Mouse (Mus musculus): Measurements from ENCODE around the gene Ndel1. TPM values are rescaled to one million over a fixed set of nuclear protein-coding genes. Genes with fewer than 3 reads are reported as not detected.

The Ndel1 gene
- polyA plus RNA-seq, 1 experiment from 2014 or later, result 108 TPM

GRCm38 (mm10) chr11:68904375-68905137 is 32.9 kb upstream of the Ndel1 start:
- Histone ChIP-seq H3K27me3 (ENCODE audit: control insufficient read depth, insufficient read depth, low read depth, low read length) (no peaks in the 10 kb centered on the region), H3K4me2 (ENCODE audit: low read length) (no peak overlapping the region), H3K4me1 (ENCODE audit: control insufficient read depth, insufficient read depth, low read length) (peaks cover 7% of the 10 kb centered on the region; the same call in 1 of the 2 replicates), H3K27ac (ENCODE audit: low read length) (no peak overlapping the region), H3K9ac (ENCODE audit: low read depth, low read length) (no peak overlapping the region), H3K36me3 (ENCODE audit: control insufficient read depth, insufficient read depth, low read length) (peaks cover 22% of the 10 kb centered on the region), H3K9me3 (replicated peaks; ENCODE audit: control insufficient read depth, low read length, poor library complexity, severe bottlenecking) (no peaks in the 10 kb centered on the region), H3K4me3 (ENCODE audit: low read depth, low read length) (no peak overlapping the region)
- WGBS, result 87% methylated on average over 8 of the region's 8 CpGs
- no peak for ATAC-seq

GRCm38 (mm10) chr11:68903775-68904174 is 32.1 kb upstream of the Ndel1 start:
- H3K4me2 ChIP-seq (ENCODE audit: low read length), result no peak overlapping the region
- ATAC-seq, result no peak
- no peak overlapping the region for H3K9ac ChIP-seq (ENCODE audit: low read depth, low read length)
- peaks cover 22% of the 10 kb centered on the region for H3K36me3 ChIP-seq (ENCODE audit: control insufficient read depth, insufficient read depth, low read length)
- H3K4me3 ChIP-seq (ENCODE audit: low read depth, low read length), result no peak overlapping the region
- H3K9me3 ChIP-seq (replicated peaks; ENCODE audit: control insufficient read depth, low read length, poor library complexity, severe bottlenecking), result no peaks in the 10 kb centered on the region
- H3K27me3 ChIP-seq (ENCODE audit: control insufficient read depth, insufficient read depth, low read depth, low read length), result no peaks in the 10 kb centered on the region
- H3K4me1 ChIP-seq (ENCODE audit: control insufficient read depth, insufficient read depth, low read length), result peaks cover 7% of the 10 kb centered on the region; the same call in 1 of the 2 replicates
- no peak overlapping the region for H3K27ac ChIP-seq (ENCODE audit: low read length)
- 79% methylated on average over 2 of the region's 2 CpGs for WGBS

- H3K9me3 ChIP-seq (replicated peaks; ENCODE audit: control insufficient read depth, low read length, poor library complexity, severe bottlenecking), result no peaks in the 10 kb centered on the region
- 77% methylated on average over 5 of the region's 5 CpGs for WGBS
- peaks cover 22% of the 10 kb centered on the region for H3K36me3 ChIP-seq (ENCODE audit: control insufficient read depth, insufficient read depth, low read length)
Observed at GRCm38 (mm10) chr11:68902823-68903222, 31.2 kb upstream of the Ndel1 start.

GRCm38 (mm10) chr11:68902367-68902766 is 30.7 kb upstream of the Ndel1 start:
- WGBS, result 8% methylated on average over 11 of the region's 11 CpGs
- Histone ChIP-seq H3K27ac (ENCODE audit: low read length) (no peak overlapping the region), H3K27me3 (ENCODE audit: control insufficient read depth, insufficient read depth, low read depth, low read length) (no peaks in the 10 kb centered on the region), H3K9ac (ENCODE audit: low read depth, low read length) (peak overlapping the region; percentile 95), H3K4me3 (ENCODE audit: low read depth, low read length) (peak overlapping the region; percentile 92), H3K36me3 (ENCODE audit: control insufficient read depth, insufficient read depth, low read length) (peaks cover 19% of the 10 kb centered on the region), H3K4me2 (ENCODE audit: low read length) (peak overlapping the region; percentile 58), H3K4me1 (ENCODE audit: control insufficient read depth, insufficient read depth, low read length) (peaks cover 7% of the 10 kb centered on the region; the same call in 1 of the 2 replicates), H3K9me3 (replicated peaks; ENCODE audit: control insufficient read depth, low read length, poor library complexity, severe bottlenecking) (no peaks in the 10 kb centered on the region)
- no peak for ATAC-seq

More at GRCm38 (mm10) chr11:68902823-68903222, 31.2 kb upstream of the Ndel1 start:
- no peak overlapping the region for H3K27ac ChIP-seq (ENCODE audit: low read length)
- peak overlapping the region; percentile 95; the same call in 1 of the 2 replicates for H3K9ac ChIP-seq (ENCODE audit: low read depth, low read length)
- peaks cover 7% of the 10 kb centered on the region; the same call in 1 of the 2 replicates for H3K4me1 ChIP-seq (ENCODE audit: control insufficient read depth, insufficient read depth, low read length)
- peak overlapping the region; percentile 58; the same call in 1 of the 2 replicates for H3K4me2 ChIP-seq (ENCODE audit: low read length)
- H3K27me3 ChIP-seq (ENCODE audit: control insufficient read depth, insufficient read depth, low read depth, low read length), result no peaks in the 10 kb centered on the region
- no peak for ATAC-seq
- peak overlapping the region; percentile 92; the same call in 1 of the 2 replicates for H3K4me3 ChIP-seq (ENCODE audit: low read depth, low read length)

- H3K4me1 ChIP-seq (ENCODE audit: control insufficient read depth, insufficient read depth, low read length), result peaks cover 7% of the 10 kb centered on the region; the same call in 1 of the 2 replicates
- H3K27ac ChIP-seq (ENCODE audit: low read length), result peak overlapping the region; percentile 92
- peak overlapping the region; percentile 95 for H3K9ac ChIP-seq (ENCODE audit: low read depth, low read length)
- ATAC-seq, result no peak
- H3K36me3 ChIP-seq (ENCODE audit: control insufficient read depth, insufficient read depth, low read length), result peaks cover 19% of the 10 kb centered on the region
- H3K9me3 ChIP-seq (replicated peaks; ENCODE audit: control insufficient read depth, low read length, poor library complexity, severe bottlenecking), result no peaks in the 10 kb centered on the region
- H3K27me3 ChIP-seq (ENCODE audit: control insufficient read depth, insufficient read depth, low read depth, low read length), result no peaks in the 10 kb centered on the region
- WGBS, result 0% methylated on average over 9 of the region's 10 CpGs
- H3K4me3 ChIP-seq (ENCODE audit: low read depth, low read length), result peak overlapping the region; percentile 92
- peak overlapping the region; percentile 58 for H3K4me2 ChIP-seq (ENCODE audit: low read length)
Observed at GRCm38 (mm10) chr11:68902047-68902364, 30.3 kb upstream of the Ndel1 start.

- peak; percentile 89 for ATAC-seq
- Histone ChIP-seq H3K9ac (ENCODE audit: low read depth, low read length) (peak within 1 kb of the TSS; percentile 95), H3K4me2 (ENCODE audit: low read length) (peak within 1 kb of the TSS; percentile 58), H3K4me3 (ENCODE audit: low read depth, low read length) (peak within 1 kb of the TSS; percentile 92), H3K27me3 (ENCODE audit: control insufficient read depth, insufficient read depth, low read depth, low read length) (no peaks in the 10 kb centered on the region), H3K36me3 (ENCODE audit: control insufficient read depth, insufficient read depth, low read length) (peaks cover 19% of the 10 kb centered on the region), H3K9me3 (replicated peaks; ENCODE audit: control insufficient read depth, low read length, poor library complexity, severe bottlenecking) (no peaks in the 10 kb centered on the region), H3K27ac (ENCODE audit: low read length) (peak within 1 kb of the TSS; percentile 92), H3K4me1 (ENCODE audit: control insufficient read depth, insufficient read depth, low read length) (peaks cover 7% of the 10 kb centered on the region; the same call in 1 of the 2 replicates)
- WGBS, result under 1% methylated on average over 52 of the region's 52 CpGs
Observed at GRCm38 (mm10) chr11:68901351-68902046, 29.8 kb upstream of the Ndel1 start, which contains the start of gene Rpl26. Gene Rpl26 (plus strand): TSS chr11:68901583.

- Histone ChIP-seq H3K4me3 (ENCODE audit: low read depth, low read length) (peak overlapping the region; percentile 92), H3K36me3 (ENCODE audit: control insufficient read depth, insufficient read depth, low read length) (peaks cover 12% of the 10 kb centered on the region; the same call in 1 of the 2 replicates), H3K27ac (ENCODE audit: low read length) (no peak overlapping the region; the same call in 1 of the 2 replicates), H3K4me2 (ENCODE audit: low read length) (peak overlapping the region; percentile 56), H3K9me3 (replicated peaks; ENCODE audit: control insufficient read depth, low read length, poor library complexity, severe bottlenecking) (no peaks in the 10 kb centered on the region), H3K4me1 (ENCODE audit: control insufficient read depth, insufficient read depth, low read length) (peaks cover 7% of the 10 kb centered on the region; the same call in 1 of the 2 replicates), H3K9ac (ENCODE audit: low read depth, low read length) (peak overlapping the region; percentile 59), H3K27me3 (ENCODE audit: control insufficient read depth, insufficient read depth, low read depth, low read length) (no peaks in the 10 kb centered on the region)
- peak; percentile 62 for ATAC-seq
- WGBS, result 27% methylated on average over 31 of the region's 31 CpGs
Observed at GRCm38 (mm10) chr11:68900519-68901350, 29.1 kb upstream of the Ndel1 start.

GRCm38 (mm10) chr11:68899815-68900214 is 28.2 kb upstream of the Ndel1 start:
- H3K4me1 ChIP-seq (ENCODE audit: control insufficient read depth, insufficient read depth, low read length), result peaks cover 7% of the 10 kb centered on the region; the same call in 1 of the 2 replicates
- no peak for ATAC-seq
- no peaks in the 10 kb centered on the region for H3K9me3 ChIP-seq (replicated peaks; ENCODE audit: control insufficient read depth, low read length, poor library complexity, severe bottlenecking)
- H3K27me3 ChIP-seq (ENCODE audit: control insufficient read depth, insufficient read depth, low read depth, low read length), result no peaks in the 10 kb centered on the region
- peaks cover 7% of the 10 kb centered on the region; the same call in 1 of the 2 replicates for H3K36me3 ChIP-seq (ENCODE audit: control insufficient read depth, insufficient read depth, low read length)
- no peak overlapping the region for H3K27ac ChIP-seq (ENCODE audit: low read length)
- H3K4me3 ChIP-seq (ENCODE audit: low read depth, low read length), result no peak overlapping the region
- H3K9ac ChIP-seq (ENCODE audit: low read depth, low read length), result no peak overlapping the region
- WGBS, result 92% methylated on average over 8 of the region's 8 CpGs
- no peak overlapping the region for H3K4me2 ChIP-seq (ENCODE audit: low read length)

All from midbrain, embryonic 16.5 days (tissue).